Mouse (Mus musculus) MEL (cell line): Measurements from ENCODE around the gene Fam209. TPM values are rescaled to one million over a fixed set of nuclear protein-coding genes. Genes with fewer than 3 reads are reported as not detected.

Experiments
- DNase-seq: peaks from one replicate; pipeline ENCODE4 v3.0.0; 2011; ENCODE audit warnings: low read depth, low spot score
- H3K27ac ChIP-seq: 2 replicates; pipeline ENCODE4 v1.5.1; 2012; ENCODE audit warnings: low read depth, mild to moderate bottlenecking, control low read depth, low read length, moderate library complexity; ENCODE audit not compliant: control insufficient read depth
- H3K27me3 ChIP-seq, 2 experiments: fragments of 150-350 bp in 1 of 2; sonication (generic) in 1 of 2; 2 replicates each; pipeline ENCODE4 v1.6.1; 2012; ENCODE audit warnings: low read length in 2 of 2, mild to moderate bottlenecking in 2 of 2, improper control_type of control experiment in 1 of 2, moderate library complexity in 1 of 2; ENCODE audit not compliant: insufficient read depth in 2 of 2, control insufficient read depth in 1 of 2
- H3K36me3 ChIP-seq, 2 experiments: 2 replicates each; pipeline ENCODE4 v1.6.1; 2012 to 2014; ENCODE audit warnings: low read length in 2 of 2, improper control_type of control experiment in 1 of 2, inconsistent platforms in 1 of 2, mild to moderate bottlenecking in 1 of 2; ENCODE audit not compliant: insufficient read depth in 2 of 2, control insufficient read depth in 1 of 2
- H3K4me1 ChIP-seq, 2 experiments: fragments of 150-350 bp in 1 of 2; sonication (generic) in 1 of 2; 2 replicates each; pipeline ENCODE4 v1.6.1; 2012; ENCODE audit warnings: low read length in 2 of 2, improper control_type of control experiment in 1 of 2, mild to moderate bottlenecking in 1 of 2; ENCODE audit not compliant: insufficient read depth in 2 of 2, control insufficient read depth in 1 of 2
- H3K4me3 ChIP-seq, 2 experiments: fragments of 150-350 bp in 1 of 2; sonication (generic) in 1 of 2; 2 replicates each; pipeline ENCODE4 v1.5.1; 2012; ENCODE audit warnings: low read depth in 2 of 2, low read length in 2 of 2, mild to moderate bottlenecking in 2 of 2, moderate library complexity in 2 of 2, control low read depth in 1 of 2, improper control_type of control experiment in 1 of 2; ENCODE audit not compliant: control insufficient read depth in 1 of 2, insufficient read depth in 1 of 2
- H3K79me2 ChIP-seq: 2 replicates; pipeline ENCODE4 v1.6.1; 2012; ENCODE audit warnings: mild to moderate bottlenecking, low read length, moderate library complexity; ENCODE audit not compliant: control insufficient read depth, poor library complexity, insufficient read depth
- H3K9ac ChIP-seq: 2 replicates; pipeline ENCODE4 v1.6.1; 2012; ENCODE audit warnings: low read depth, mild to moderate bottlenecking, control low read depth, low read length, moderate library complexity; ENCODE audit not compliant: control insufficient read depth, poor library complexity, severe bottlenecking
- H3K9me3 ChIP-seq: fragments of 150-350 bp; sonication (generic); replicated peaks from 2 replicates; pipeline ENCODE4 v1.6.1; 2012; ENCODE audit warnings: mild to moderate bottlenecking, low read length, improper control_type of control experiment, moderate library complexity; ENCODE audit not compliant: insufficient read depth
- BHLHE40 ChIP-seq: IDR thresholded peaks from 2 replicates; pipeline ENCODE4 v1.6.1; 2012; ENCODE audit warnings: low read depth, mild to moderate bottlenecking, inconsistent platforms, low read length, improper control_type of control experiment, borderline replicate concordance
- CHD1 ChIP-seq: IDR thresholded peaks from 2 replicates; pipeline ENCODE4 v1.6.1; 2012; ENCODE audit warnings: low read depth, mild to moderate bottlenecking, inconsistent platforms, low read length, improper control_type of control experiment
- CHD2 ChIP-seq: IDR thresholded peaks from 2 replicates; pipeline ENCODE4 v1.6.1; 2011; ENCODE audit warnings: low read length, improper control_type of control experiment
- CTCF ChIP-seq, 3 experiments: IDR thresholded peaks in 2 of 3; conservative IDR thresholded peaks in 1 of 3; 2 replicates each; pipeline ENCODE4 v1.5.1; 2011 to 2012; ENCODE audit warnings: low read length in 3 of 3, low read depth in 2 of 3, mild to moderate bottlenecking in 2 of 3, improper control_type of control experiment in 1 of 3, inconsistent platforms in 1 of 3, mixed read lengths in 1 of 3, moderate library complexity in 1 of 3; ENCODE audit not compliant: control insufficient read depth in 1 of 3, insufficient read depth in 1 of 3, poor library complexity in 1 of 3, severe bottlenecking in 1 of 3
- E2F4 ChIP-seq: IDR thresholded peaks from 2 replicates; pipeline ENCODE4 v1.6.1; 2011; ENCODE audit warnings: low read depth, low read length, improper control_type of control experiment, borderline replicate concordance
- ELF1 ChIP-seq: IDR thresholded peaks from 2 replicates; pipeline ENCODE4 v1.6.1; 2014; ENCODE audit warnings: low read depth, mild to moderate bottlenecking, inconsistent platforms, low read length, improper control_type of control experiment, moderate library complexity
- EP300 ChIP-seq, 2 experiments: IDR thresholded peaks; 2 replicates each; pipeline ENCODE4 v1.6.1; 2011; ENCODE audit warnings: improper control_type of control experiment in 2 of 2, low read length in 2 of 2, low read depth in 1 of 2, mild to moderate bottlenecking in 1 of 2
- GABPA ChIP-seq: IDR thresholded peaks from 2 replicates; pipeline ENCODE4 v1.6.1; 2012; ENCODE audit warnings: low read depth, mild to moderate bottlenecking, inconsistent platforms, low read length, improper control_type of control experiment, moderate library complexity
- HCFC1 ChIP-seq: IDR thresholded peaks from 2 replicates; pipeline ENCODE4 v1.6.1; 2012; ENCODE audit warnings: low read depth, mild to moderate bottlenecking, inconsistent platforms, low read length, improper control_type of control experiment, moderate library complexity
- JUND ChIP-seq: IDR thresholded peaks from 2 replicates; pipeline ENCODE4 v1.6.1; 2011; ENCODE audit warnings: low read depth, mild to moderate bottlenecking, improper control_type of control experiment, low read length
- KAT2A ChIP-seq: conservative IDR thresholded peaks from 2 replicates; pipeline ENCODE4 v1.6.1; 2012; ENCODE audit warnings: low read depth, low read length, improper control_type of control experiment, inconsistent platforms
- MAFK ChIP-seq: IDR thresholded peaks from 2 replicates; pipeline ENCODE4 v1.6.1; 2011; ENCODE audit warnings: low read depth, mild to moderate bottlenecking, low read length, improper control_type of control experiment, borderline replicate concordance
- MAX ChIP-seq: IDR thresholded peaks from 2 replicates; pipeline ENCODE4 v1.6.1; 2011; ENCODE audit warnings: low read length, improper control_type of control experiment
- MAZ ChIP-seq: IDR thresholded peaks from 2 replicates; pipeline ENCODE4 v1.6.1; 2012; ENCODE audit warnings: low read depth, mild to moderate bottlenecking, inconsistent platforms, low read length, improper control_type of control experiment
- MEF2A ChIP-seq: IDR thresholded peaks from 2 replicates; pipeline ENCODE4 v1.6.1; 2014; ENCODE audit warnings: low read depth, mild to moderate bottlenecking, inconsistent platforms, low read length, improper control_type of control experiment; ENCODE audit not compliant: poor library complexity, insufficient replicate concordance, severe bottlenecking; ENCODE audit errors: extremely low read depth
- MXI1 ChIP-seq: IDR thresholded peaks from 2 replicates; pipeline ENCODE4 v1.6.1; 2011; ENCODE audit warnings: mild to moderate bottlenecking, low read depth, low read length, improper control_type of control experiment
- MYB ChIP-seq: IDR thresholded peaks from 2 replicates; pipeline ENCODE4 v1.6.1; 2011; ENCODE audit warnings: mild to moderate bottlenecking, low read depth, low read length, improper control_type of control experiment
- MYC ChIP-seq: IDR thresholded peaks from 2 replicates; pipeline ENCODE4 v1.6.1; 2011; ENCODE audit warnings: low read depth, mild to moderate bottlenecking, low read length, improper control_type of control experiment, moderate library complexity
- NELFE ChIP-seq: IDR thresholded peaks from 2 replicates; pipeline ENCODE4 v1.6.1; 2011; ENCODE audit warnings: low read depth, low read length, improper control_type of control experiment
- NRF1 ChIP-seq: IDR thresholded peaks from 2 replicates; pipeline ENCODE4 v1.6.1; 2014; ENCODE audit warnings: low read depth, mild to moderate bottlenecking, inconsistent platforms, low read length, improper control_type of control experiment, moderate library complexity; ENCODE audit not compliant: poor library complexity, insufficient read depth, severe bottlenecking
- POLR2A ChIP-seq, 2 experiments: IDR thresholded peaks; 2 replicates each; pipeline ENCODE4 v1.6.1; 2011 to 2012; ENCODE audit warnings: low read length in 2 of 2, mild to moderate bottlenecking in 2 of 2, control low read depth in 1 of 2, improper control_type of control experiment in 1 of 2, low read depth in 1 of 2, moderate library complexity in 1 of 2; ENCODE audit not compliant: control insufficient read depth in 1 of 2, insufficient read depth in 1 of 2, poor library complexity in 1 of 2
- POLR2AphosphoS2 ChIP-seq: IDR thresholded peaks from 2 replicates; pipeline ENCODE4 v1.6.1; 2011; ENCODE audit warnings: low read length, improper control_type of control experiment
- RAD21 ChIP-seq: IDR thresholded peaks from 2 replicates; pipeline ENCODE4 v1.6.1; 2011; ENCODE audit warnings: mild to moderate bottlenecking, low read depth, low read length, improper control_type of control experiment
- SIN3A ChIP-seq: IDR thresholded peaks from 2 replicates; pipeline ENCODE4 v1.6.1; 2012; ENCODE audit warnings: low read length, improper control_type of control experiment, inconsistent platforms
- SMC3 ChIP-seq: IDR thresholded peaks from 2 replicates; pipeline ENCODE4 v1.6.1; 2011; ENCODE audit warnings: low read depth, low read length, improper control_type of control experiment
- TAL1 ChIP-seq: IDR thresholded peaks from 2 replicates; pipeline ENCODE4 v1.6.1; 2012; ENCODE audit warnings: mild to moderate bottlenecking, inconsistent platforms, low read length, moderate library complexity, mixed read lengths
- TBP ChIP-seq: IDR thresholded peaks from 2 replicates; pipeline ENCODE4 v1.8.0; 2011; ENCODE audit warnings: low read depth, low read length, improper control_type of control experiment
- TCF12 ChIP-seq: IDR thresholded peaks from 2 replicates; pipeline ENCODE4 v1.6.1; 2014; ENCODE audit warnings: low read depth, mild to moderate bottlenecking, inconsistent platforms, low read length, improper control_type of control experiment, moderate library complexity
- USF1 ChIP-seq: IDR thresholded peaks from 2 replicates; pipeline ENCODE4 v1.6.1; 2014; ENCODE audit warnings: low read depth, mild to moderate bottlenecking, inconsistent platforms, low read length, improper control_type of control experiment, moderate library complexity
- USF2 ChIP-seq, 2 experiments: IDR thresholded peaks; 2 replicates each; pipeline ENCODE4 v1.6.1; 2011 to 2012; ENCODE audit warnings: improper control_type of control experiment in 2 of 2, low read length in 2 of 2, borderline replicate concordance in 1 of 2, inconsistent platforms in 1 of 2, low read depth in 1 of 2, mild to moderate bottlenecking in 1 of 2; ENCODE audit not compliant: insufficient read depth in 1 of 2
- ZC3H11A ChIP-seq: IDR thresholded peaks from 2 replicates; pipeline ENCODE4 v1.6.1; 2012; ENCODE audit warnings: low read depth, mild to moderate bottlenecking, inconsistent platforms, low read length, improper control_type of control experiment
- ZKSCAN1 ChIP-seq: IDR thresholded peaks from 2 replicates; pipeline ENCODE4 v1.6.1; 2012; ENCODE audit warnings: low read depth, mild to moderate bottlenecking, inconsistent platforms, low read length, improper control_type of control experiment, moderate library complexity
- ZMIZ1 ChIP-seq: IDR thresholded peaks from 2 replicates; pipeline ENCODE4 v1.6.1; 2012; ENCODE audit warnings: low read depth, mild to moderate bottlenecking, inconsistent platforms, low read length, improper control_type of control experiment, moderate library complexity
- polyA plus RNA-seq, 2 experiments: library from polyadenylated mRNA; stranded (reverse) in 1 of 2; unstranded in 1 of 2; fragments of >175 nt in 1 of 2; fragments of >200 nt in 1 of 2; gene quantifications; 2 replicates each; pipeline versions ENCODE4 v1.2.1 to v1.2.4; 2012; ENCODE audit warnings: low replicate concordance in 2 of 2, low read depth in 1 of 2; ENCODE audit not compliant: insufficient read length in 2 of 2, insufficient read depth in 1 of 2, missing spikeins in 1 of 2
- total RNA-seq: library from RNA; depleted of rRNA; stranded (reverse); fragments of 300-350 nt; gene quantifications from 2 replicates; pipeline ENCODE4 v1.2.3, GENCODE M21; 2012

Fam209 gene
- total and polyA plus RNA-seq, 3 experiments = 0.31 to 0.65 TPM; not detected in 1

GRCm38 (mm10) chr2:172473591-172473990, 1.3 kb downstream of the Fam209 start:
- Histone ChIP-seq H3K9ac (no peak overlapping the region), H3K27ac (no peak overlapping the region), H3K36me3 (peaks cover 0 to 4% of the 10 kb centered on the region in 2 experiments; a peak in 3 of 4 replicates), H3K9me3 (no peaks in the 10 kb centered on the region), H3K79me2 (no peaks in the 10 kb centered on the region), H3K4me1 (no peaks in the 10 kb centered on the region), H3K4me3 (no peak overlapping the region), H3K27me3 (no peaks in the 10 kb centered on the region)
- TF ChIP-seq HCFC1 = no peak
- peak; percentile 16; the same call in 1 of the 2 replicates for TF ChIP-seq POLR2AphosphoS2
- TF ChIP-seq ZKSCAN1 = no peak
- TF ChIP-seq TAL1 = no peak
- DNase-seq = peak; percentile 19

GRCm38 (mm10) chr2:172474970-172475369, 2.6 kb downstream of the Fam209 start:
- H3K79me2 ChIP-seq = no peaks in the 10 kb centered on the region
- H3K4me1 ChIP-seq = no peaks in the 10 kb centered on the region
- no peaks in the 10 kb centered on the region for H3K9me3 ChIP-seq
- peak; percentile 75 for DNase-seq
- H3K27ac ChIP-seq = no peak overlapping the region
- no peaks in the 10 kb centered on the region for H3K27me3 ChIP-seq
- H3K36me3 ChIP-seq = peaks cover 0 to 4% of the 10 kb centered on the region in 2 experiments; a peak in 2 of 4 replicates
- H3K4me3 ChIP-seq = no peak overlapping the region
- no peak overlapping the region for H3K9ac ChIP-seq
- TF ChIP-seq MAFK = no peak
- TF ChIP-seq ELF1 = no peak
- TF ChIP-seq KAT2A = no peak
- peak; percentile 21 for TF ChIP-seq RAD21
- TF ChIP-seq JUND = no peak
- TF ChIP-seq GABPA = no peak
- peak; percentile 70; the same call in 1 of the 2 replicates for TF ChIP-seq MAZ
- TF ChIP-seq TBP = peak; percentile 83
- no peak for TF ChIP-seq CHD1
- no peak for TF ChIP-seq NELFE
- no peak for TF ChIP-seq MYB
- no peak; the same call in 1 of the 2 replicates for TF ChIP-seq ZC3H11A
- TF ChIP-seq EP300 (IDR thresholded peaks at IDR 0.05; ENCODE audit: low read depth in 1 of 2, low read length in 2 of 2) = no peak
- no peak for TF ChIP-seq TCF12
- TF ChIP-seq E2F4 = no peak
- TF ChIP-seq POLR2A (IDR thresholded peaks at IDR 0.05; ENCODE audit: control insufficient read depth in 1 of 2, insufficient read depth in 1 of 2, low read depth in 1 of 2, low read length in 2 of 2, poor library complexity in 1 of 2) = no peak
- TF ChIP-seq HCFC1 = no peak
- no peak for TF ChIP-seq MXI1
- TF ChIP-seq SIN3A = peak; percentile 67
- TF ChIP-seq ZMIZ1 = no peak
- no peak for TF ChIP-seq MAX
- no peak for TF ChIP-seq BHLHE40
- TF ChIP-seq POLR2AphosphoS2 = no peak
- peak; percentile 45 for TF ChIP-seq SMC3
- no peak for TF ChIP-seq MEF2A
- no peak for TF ChIP-seq NRF1
- TF ChIP-seq CHD2 = no peak
- TF ChIP-seq USF2 (IDR thresholded peaks at IDR 0.05; ENCODE audit: borderline replicate concordance in 1 of 2, insufficient read depth in 1 of 2, low read depth in 1 of 2, low read length in 2 of 2) = no peak
- peak; percentile 65 to 80 (median 72) for TF ChIP-seq CTCF (IDR thresholded peaks at IDR 0.05 in 2 of 3, conservative IDR thresholded peaks at IDR 0.05 in 1 of 3; ENCODE audit: control insufficient read depth in 1 of 3, insufficient read depth in 1 of 3, low read depth in 2 of 3, low read length in 3 of 3, poor library complexity in 1 of 3, severe bottlenecking in 1 of 3)
- TF ChIP-seq MYC = no peak
- TF ChIP-seq USF1 = no peak
